Mouse (Mus musculus) midbrain, postnatal 0 days (tissue): ENCODE data around the gene Pcca. TPM values are rescaled to one million over a fixed set of nuclear protein-coding genes. Genes with fewer than 3 reads are reported as not detected.

Experiments used
- ATAC-seq: fragments of 200-750 bp; cut with Nextera tagmentation; 2 replicates; pipeline ENCODE4 v1.8.0; 2017; ENCODE audit warnings: moderate number of reproducible peaks, mild to moderate bottlenecking, moderate TSS enrichment, moderate library complexity; ENCODE audit not compliant: low FRiP score
- DNase-seq: peaks from one replicate; pipeline ENCODE4 v3.0.0-alpha.2; 2015; ENCODE audit warnings: low spot score
- H3K27ac ChIP-seq: fragments of 300-500 bp; sonication (generic); 2 replicates; pipeline ENCODE4 v1.5.1; 2014; ENCODE audit warnings: low read depth, mild to moderate bottlenecking, low read length, mixed read lengths
- H3K27me3 ChIP-seq: fragments of 300-500 bp; sonication (generic); 2 replicates; pipeline ENCODE4 v1.6.1; 2014; ENCODE audit warnings: low read length, control low read depth, mixed read lengths; ENCODE audit not compliant: insufficient read depth
- H3K36me3 ChIP-seq: fragments of 300-500 bp; sonication (generic); 2 replicates; pipeline ENCODE4 v1.6.1; 2014; ENCODE audit warnings: low read length, control low read depth, mixed read lengths; ENCODE audit not compliant: insufficient read depth
- H3K4me1 ChIP-seq: fragments of 300-500 bp; sonication (generic); 2 replicates; pipeline ENCODE4 v1.6.1; 2014; ENCODE audit warnings: mild to moderate bottlenecking, control low read depth, antibody characterized with exemption, low read length, mixed read lengths; ENCODE audit not compliant: insufficient read depth
- H3K4me2 ChIP-seq: fragments of 300-500 bp; sonication (generic); 2 replicates; pipeline ENCODE4 v1.6.1; 2014; ENCODE audit warnings: low read depth, mild to moderate bottlenecking, low read length, mixed read lengths; ENCODE audit not compliant: poor library complexity, severe bottlenecking
- H3K4me3 ChIP-seq: fragments of 300-500 bp; sonication (generic); 2 replicates; pipeline ENCODE4 v1.5.1; 2014; ENCODE audit warnings: low read depth, mild to moderate bottlenecking, low read length, moderate library complexity
- H3K9ac ChIP-seq: fragments of 300-500 bp; sonication (generic); replicated peaks from 2 replicates; pipeline ENCODE4 v1.6.1; 2014; ENCODE audit warnings: mild to moderate bottlenecking, low read length, moderate library complexity, mixed read lengths; ENCODE audit not compliant: poor library complexity, severe bottlenecking
- H3K9me3 ChIP-seq: fragments of 300-500 bp; sonication (generic); 2 replicates; pipeline ENCODE4 v1.6.1; 2016; ENCODE audit warnings: low read length, control low read depth
- CTCF ChIP-seq: IDR thresholded peaks from 2 replicates; pipeline ENCODE4 v1.5.1; 2016; ENCODE audit warnings: antibody characterized with exemption, mild to moderate bottlenecking
- WGBS: fragments of 180-500 bp; shearing (Covaris S2); extraction: QIAGEN DNeasy Blood & Tissue Kit; methylation state at CpG from one replicate; pipeline ENCODE4 v1.1.7; 2014; 5-methylcytosine and 5-hydroxymethylcytosine counted together
- polyA plus RNA-seq: library from polyadenylated mRNA; unstranded; fragments of >200 nt; fragmentation: Nextera tagmentation; extraction: Ambion mirVana; gene quantifications from 2 replicates; pipeline ENCODE4 v1.2.1, GENCODE M21; 2015
- total RNA-seq: library from RNA; depleted of rRNA; stranded (reverse); fragments of >200 nt; gene quantifications from 2 replicates; pipeline ENCODE4 v1.2.3, GENCODE M21; 2014

The Pcca gene
- total and polyA plus RNA-seq, 2 experiments from 2014 or later = 16.7 to 27.2 TPM

- ATAC-seq (no peak), DNase-seq (no peak)
- Histone ChIP-seq H3K4me3 (no peak overlapping the region), H3K9ac (no peak overlapping the region), H3K4me2 (no peak overlapping the region), H3K27me3 (no peaks in the 10 kb centered on the region), H3K4me1 (no peaks in the 10 kb centered on the region), H3K9me3 (no peaks in the 10 kb centered on the region), H3K27ac (no peak overlapping the region), H3K36me3 (no peaks in the 10 kb centered on the region)
- WGBS = 59% methylated on average over 3 of the region's 3 CpGs
- no peak for TF ChIP-seq CTCF
Measured at GRCm38 (mm10) chr14:122759890-122760289, 225.8 kb downstream of the Pcca start.

DNA sequence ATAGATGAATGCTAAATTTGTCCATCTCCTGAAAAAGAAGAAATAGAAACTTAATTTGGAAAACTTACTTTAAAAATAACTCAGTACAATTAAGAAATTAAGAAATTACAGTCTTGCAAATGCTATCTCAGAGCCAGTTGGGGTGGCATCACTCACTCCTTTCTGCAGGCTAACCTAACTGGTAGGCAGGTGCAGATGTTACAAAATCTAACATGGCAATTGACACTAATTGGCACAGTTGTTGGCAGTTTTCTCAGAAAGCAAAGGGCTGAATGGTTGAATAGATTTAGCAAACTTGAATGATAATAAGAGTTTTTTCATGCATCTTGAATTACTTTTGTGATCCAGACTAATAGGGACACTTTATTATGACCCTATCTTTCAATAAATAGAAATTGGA is 226.7 kb downstream of the Pcca start:
- Histone ChIP-seq H3K4me2 (no peak overlapping the region), H3K27ac (no peak overlapping the region), H3K9me3 (no peaks in the 10 kb centered on the region), H3K4me1 (no peaks in the 10 kb centered on the region), H3K9ac (no peak overlapping the region), H3K36me3 (no peaks in the 10 kb centered on the region), H3K27me3 (no peaks in the 10 kb centered on the region), H3K4me3 (no peak overlapping the region)
- no peak for ATAC-seq
- no peak for TF ChIP-seq CTCF
- no peak for DNase-seq

- Histone ChIP-seq H3K27me3 (no peaks in the 10 kb centered on the region), H3K4me1 (no peaks in the 10 kb centered on the region), H3K9ac (no peak overlapping the region), H3K9me3 (no peaks in the 10 kb centered on the region), H3K27ac (no peak overlapping the region), H3K4me2 (no peak overlapping the region), H3K36me3 (no peaks in the 10 kb centered on the region), H3K4me3 (no peak overlapping the region)
- DNase-seq (peak; percentile 61), ATAC-seq (no peak)
- no peak for TF ChIP-seq CTCF
Measured at GRCm38 (mm10) chr14:122762603-122763002, 228.5 kb downstream of the Pcca start.

- no peak overlapping the region for H3K4me2 ChIP-seq
- no peak overlapping the region for H3K4me3 ChIP-seq
- DNase-seq (no peak), ATAC-seq (no peak)
- 71% methylated on average over 2 of the region's 2 CpGs for WGBS
- no peaks in the 10 kb centered on the region for H3K9me3 ChIP-seq
- no peak for TF ChIP-seq CTCF
- no peaks in the 10 kb centered on the region for H3K36me3 ChIP-seq
- H3K4me1 ChIP-seq = no peaks in the 10 kb centered on the region
- H3K27me3 ChIP-seq = no peaks in the 10 kb centered on the region
- H3K27ac ChIP-seq = no peak overlapping the region
- H3K9ac ChIP-seq = no peak overlapping the region
Measured at GRCm38 (mm10) chr14:122765951-122766350, 231.8 kb downstream of the Pcca start.

GRCm38 (mm10) chr14:122766448-122766847 is 232.3 kb downstream of the Pcca start:
- Histone ChIP-seq H3K9ac (no peak overlapping the region), H3K4me1 (no peaks in the 10 kb centered on the region), H3K4me2 (no peak overlapping the region), H3K9me3 (no peaks in the 10 kb centered on the region), H3K4me3 (no peak overlapping the region), H3K36me3 (no peaks in the 10 kb centered on the region), H3K27me3 (no peaks in the 10 kb centered on the region), H3K27ac (no peak overlapping the region)
- WGBS = 97% methylated on average over 5 of the region's 5 CpGs
- no peak for ATAC-seq
- DNase-seq = no peak
- no peak for TF ChIP-seq CTCF

GRCm38 (mm10) chr14:122784701-122785100 is 250.6 kb downstream of the Pcca start:
- no peak overlapping the region for H3K4me3 ChIP-seq
- no peaks in the 10 kb centered on the region for H3K36me3 ChIP-seq
- H3K9ac ChIP-seq = no peak overlapping the region
- no peaks in the 10 kb centered on the region for H3K27me3 ChIP-seq
- H3K9me3 ChIP-seq = no peaks in the 10 kb centered on the region
- H3K4me1 ChIP-seq = no peaks in the 10 kb centered on the region
- DNase-seq = no peak
- H3K4me2 ChIP-seq = no peak overlapping the region
- no peak overlapping the region for H3K27ac ChIP-seq
- no peak for TF ChIP-seq CTCF
- WGBS = 82% methylated on average over 4 of the region's 4 CpGs
- ATAC-seq = no peak
